Mouse (Mus musculus): Measurements from ENCODE around the gene Nudt1. TPM values are rescaled to one million over a fixed set of nuclear protein-coding genes. Genes with fewer than 3 reads are reported as not detected.

Nudt1 gene
- polyA plus RNA-seq, 1 experiment, result 18.2 TPM

DNA sequence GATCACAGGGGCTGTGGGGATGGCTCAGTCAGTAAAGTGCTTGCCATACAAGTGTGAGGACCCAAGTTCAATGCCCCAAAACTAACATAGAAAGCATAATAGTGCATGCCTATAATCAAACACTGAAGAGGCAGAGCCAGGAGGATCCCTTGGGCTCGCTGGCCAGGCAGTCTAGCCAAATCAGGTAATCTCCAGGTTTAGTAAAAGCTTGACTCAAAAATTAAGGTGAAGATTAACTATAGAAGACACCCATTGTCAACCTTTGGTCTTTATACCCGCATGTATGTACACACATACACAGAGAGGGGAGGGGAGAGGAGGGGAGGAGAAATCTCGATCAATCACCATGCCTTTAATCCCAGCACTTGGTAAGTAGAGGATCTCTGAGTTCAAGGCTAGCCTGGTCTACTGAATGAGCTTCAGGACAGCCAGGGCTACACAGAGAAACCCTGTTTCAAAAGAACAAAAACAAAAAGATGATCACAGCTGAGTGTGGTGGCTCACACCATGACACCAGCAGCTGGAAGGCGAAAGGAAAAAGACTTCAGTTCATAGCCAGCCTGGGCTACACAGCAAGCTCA is 53.9 kb downstream of the Nudt1 start:
- Histone ChIP-seq H3K36me3 (ENCODE audit: control insufficient read depth, insufficient read depth) (no peaks in the 10 kb centered on the region), H3K27me3 (ENCODE audit: control insufficient read depth, insufficient read depth, insufficient read length) (no peaks in the 10 kb centered on the region), H3K4me3 (no peak overlapping the region), H3K4me2 (ENCODE audit: low read depth) (no peak overlapping the region), H3K79me2 (ENCODE audit: control insufficient read depth, insufficient read depth) (peaks cover 68% of the 10 kb centered on the region), H3ac (ENCODE audit: control insufficient read depth, insufficient read length) (no peak overlapping the region)
- TF ChIP-seq SRF (IDR thresholded peaks at IDR 0.05; ENCODE audit: control insufficient read depth, insufficient read length, low read depth), result no peak
- TF ChIP-seq TCF12 (IDR thresholded peaks at IDR 0.05; ENCODE audit: insufficient read depth, poor library complexity, severe bottlenecking), result no peak
- no peak for TF ChIP-seq E2F4 (IDR thresholded peaks at IDR 0.05; ENCODE audit: insufficient read depth)
- no peak for TF ChIP-seq CEBPB (IDR thresholded peaks at IDR 0.05; ENCODE audit: insufficient read depth, poor library complexity, severe bottlenecking)
- TF ChIP-seq MYOD1 (IDR thresholded peaks at IDR 0.05; ENCODE audit: control insufficient read depth in 1 of 3, insufficient read length in 2 of 3, low read depth in 2 of 3), result no peak
- no peak for TF ChIP-seq MAX (IDR thresholded peaks at IDR 0.05; ENCODE audit: low read depth)
- no peak for TF ChIP-seq POLR2AphosphoS2 (IDR thresholded peaks at IDR 0.05; ENCODE audit: insufficient read length, low read depth)
- TF ChIP-seq MYOG (IDR thresholded peaks at IDR 0.05; ENCODE audit: control insufficient read depth in 1 of 3, insufficient read depth in 1 of 3, insufficient read length in 2 of 3, low read depth in 2 of 3), result no peak
- TF ChIP-seq USF1 (IDR thresholded peaks at IDR 0.05; ENCODE audit: low read depth), result no peak
- TF ChIP-seq POLR2A (IDR thresholded peaks at IDR 0.05; ENCODE audit: insufficient read length, low read depth), result no peak
- TF ChIP-seq REST (IDR thresholded peaks at IDR 0.05; ENCODE audit: insufficient read depth, insufficient read length), result no peak
- TF ChIP-seq TCF3 (IDR thresholded peaks at IDR 0.05; ENCODE audit: insufficient read length, low read depth), result no peak

- H3K36me3 ChIP-seq (ENCODE audit: control insufficient read depth, insufficient read depth), result no peaks in the 10 kb centered on the region
- no peak overlapping the region for H3K4me3 ChIP-seq
- H3K27me3 ChIP-seq (ENCODE audit: control insufficient read depth, insufficient read depth, insufficient read length), result no peaks in the 10 kb centered on the region
- no peak overlapping the region for H3ac ChIP-seq (ENCODE audit: control insufficient read depth, insufficient read length)
- TF ChIP-seq POLR2AphosphoS2 (IDR thresholded peaks at IDR 0.05; ENCODE audit: insufficient read length, low read depth) (no peak), POLR2A (IDR thresholded peaks at IDR 0.05; ENCODE audit: insufficient read length, low read depth) (no peak), E2F4 (IDR thresholded peaks at IDR 0.05; ENCODE audit: insufficient read depth) (no peak), SRF (IDR thresholded peaks at IDR 0.05; ENCODE audit: control insufficient read depth, insufficient read length, low read depth) (no peak), MAX (IDR thresholded peaks at IDR 0.05; ENCODE audit: low read depth) (no peak), MYOD1 (IDR thresholded peaks at IDR 0.05; ENCODE audit: control insufficient read depth in 1 of 3, insufficient read length in 2 of 3, low read depth in 2 of 3) (no peak), REST (IDR thresholded peaks at IDR 0.05; ENCODE audit: insufficient read depth, insufficient read length) (no peak), TCF12 (IDR thresholded peaks at IDR 0.05; ENCODE audit: insufficient read depth, poor library complexity, severe bottlenecking) (no peak), CEBPB (IDR thresholded peaks at IDR 0.05; ENCODE audit: insufficient read depth, poor library complexity, severe bottlenecking) (no peak), USF1 (IDR thresholded peaks at IDR 0.05; ENCODE audit: low read depth) (no peak), TCF3 (IDR thresholded peaks at IDR 0.05; ENCODE audit: insufficient read length, low read depth) (no peak), MYOG (IDR thresholded peaks at IDR 0.05; ENCODE audit: control insufficient read depth in 1 of 3, insufficient read depth in 1 of 3, insufficient read length in 2 of 3, low read depth in 2 of 3) (no peak)
- H3K4me2 ChIP-seq (ENCODE audit: low read depth), result no peak overlapping the region
- H3K79me2 ChIP-seq (ENCODE audit: control insufficient read depth, insufficient read depth), result peaks cover 72% of the 10 kb centered on the region
Observed at GRCm38 (mm10) chr5:140378121-140378853, 56.8 kb downstream of the Nudt1 start.

DNA sequence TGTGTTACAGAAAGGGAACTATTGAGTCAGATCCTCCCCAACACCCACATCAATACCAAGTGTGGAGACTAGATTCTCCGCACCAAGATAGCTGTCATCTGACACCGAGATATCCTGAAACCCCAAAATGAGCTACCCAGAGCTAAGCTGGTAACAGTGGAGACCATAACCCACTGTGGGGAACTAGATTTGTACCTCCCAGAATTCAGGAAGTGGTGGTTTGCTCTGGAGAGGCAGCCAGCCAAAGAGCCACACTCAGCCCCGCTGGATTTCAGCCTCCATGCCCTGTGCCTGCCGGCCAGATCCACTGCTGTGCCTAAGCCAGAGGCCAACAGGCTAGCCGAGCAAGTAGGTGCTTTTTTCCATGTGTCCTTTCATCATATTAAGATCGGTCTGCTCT is 57.8 kb downstream of the Nudt1 start:
- Histone ChIP-seq H3K4me3 (no peak overlapping the region), H3ac (ENCODE audit: control insufficient read depth, insufficient read length) (no peak overlapping the region), H3K36me3 (ENCODE audit: control insufficient read depth, insufficient read depth) (no peaks in the 10 kb centered on the region), H3K4me2 (ENCODE audit: low read depth) (peak overlapping the region; percentile 68), H3K27me3 (ENCODE audit: control insufficient read depth, insufficient read depth, insufficient read length) (no peaks in the 10 kb centered on the region), H3K79me2 (ENCODE audit: control insufficient read depth, insufficient read depth) (peaks cover 65% of the 10 kb centered on the region)
- TF ChIP-seq TCF3 (IDR thresholded peaks at IDR 0.05; ENCODE audit: insufficient read length, low read depth), result no peak
- TF ChIP-seq TCF12 (IDR thresholded peaks at IDR 0.05; ENCODE audit: insufficient read depth, poor library complexity, severe bottlenecking), result no peak
- TF ChIP-seq MYOD1 (IDR thresholded peaks at IDR 0.05; ENCODE audit: control insufficient read depth in 1 of 3, insufficient read length in 2 of 3, low read depth in 2 of 3), result no peak
- TF ChIP-seq POLR2A (IDR thresholded peaks at IDR 0.05; ENCODE audit: insufficient read length, low read depth), result no peak
- TF ChIP-seq CEBPB (IDR thresholded peaks at IDR 0.05; ENCODE audit: insufficient read depth, poor library complexity, severe bottlenecking), result no peak
- no peak for TF ChIP-seq USF1 (IDR thresholded peaks at IDR 0.05; ENCODE audit: low read depth)
- TF ChIP-seq E2F4 (IDR thresholded peaks at IDR 0.05; ENCODE audit: insufficient read depth), result no peak
- TF ChIP-seq REST (IDR thresholded peaks at IDR 0.05; ENCODE audit: insufficient read depth, insufficient read length), result no peak
- no peak for TF ChIP-seq POLR2AphosphoS2 (IDR thresholded peaks at IDR 0.05; ENCODE audit: insufficient read length, low read depth)
- no peak for TF ChIP-seq MYOG (IDR thresholded peaks at IDR 0.05; ENCODE audit: control insufficient read depth in 1 of 3, insufficient read depth in 1 of 3, insufficient read length in 2 of 3, low read depth in 2 of 3)
- TF ChIP-seq MAX (IDR thresholded peaks at IDR 0.05; ENCODE audit: low read depth), result no peak
- no peak for TF ChIP-seq SRF (IDR thresholded peaks at IDR 0.05; ENCODE audit: control insufficient read depth, insufficient read length, low read depth)

GRCm38 (mm10) chr5:140381156-140381555 is 59.7 kb downstream of the Nudt1 start:
- H3K4me2 ChIP-seq (ENCODE audit: low read depth), result no peak overlapping the region
- no peak overlapping the region for H3K4me3 ChIP-seq
- peaks cover 61% of the 10 kb centered on the region for H3K79me2 ChIP-seq (ENCODE audit: control insufficient read depth, insufficient read depth)
- H3K36me3 ChIP-seq (ENCODE audit: control insufficient read depth, insufficient read depth), result no peaks in the 10 kb centered on the region
- TF ChIP-seq POLR2A (IDR thresholded peaks at IDR 0.05; ENCODE audit: insufficient read length, low read depth), result no peak
- no peak for TF ChIP-seq POLR2AphosphoS2 (IDR thresholded peaks at IDR 0.05; ENCODE audit: insufficient read length, low read depth)
- TF ChIP-seq SRF (IDR thresholded peaks at IDR 0.05; ENCODE audit: control insufficient read depth, insufficient read length, low read depth), result no peak
- no peak for TF ChIP-seq CEBPB (IDR thresholded peaks at IDR 0.05; ENCODE audit: insufficient read depth, poor library complexity, severe bottlenecking)
- no peak for TF ChIP-seq USF1 (IDR thresholded peaks at IDR 0.05; ENCODE audit: low read depth)
- TF ChIP-seq TCF3 (IDR thresholded peaks at IDR 0.05; ENCODE audit: insufficient read length, low read depth), result no peak
- H3K27me3 ChIP-seq (ENCODE audit: control insufficient read depth, insufficient read depth, insufficient read length), result no peaks in the 10 kb centered on the region
- no peak overlapping the region for H3ac ChIP-seq (ENCODE audit: control insufficient read depth, insufficient read length)
